Mouse (Mus musculus) layer of hippocampus, adult 11-12 months (tissue): Measurements from ENCODE around the gene Frmd4b.
A peak's percentile ranks its signal among the peaks of the same experiment; 100 is the strongest.

ENCODE experiments used
- DNase-seq: peaks from one replicate; pipeline ENCODE4 v3.0.0; 2022; ENCODE audit warnings: low spot score

The Frmd4b gene

GRCm38 (mm10) chr6:97617266-97617743, at the start of gene Frmd4b:
Gene Frmd4b, minus strand, starts transcription at chr6:97617541.
- DNase-seq, result peak; percentile 60

GRCm38 (mm10) chr6:97666417-97666816, 49.1 kb upstream of the Frmd4b start:
- DNase-seq, result no peak

GRCm38 (mm10) chr6:97658921-97659320, 41.6 kb upstream of the Frmd4b start:
- DNase-seq, result no peak

- DNase-seq, result no peak
Observed at GRCm38 (mm10) chr6:97655986-97656385, 38.6 kb upstream of the Frmd4b start.

- DNase-seq, result no peak
Observed at GRCm38 (mm10) chr6:97647501-97647900, 30.2 kb upstream of the Frmd4b start.

GRCm38 (mm10) chr6:97623330-97623729, 6.0 kb upstream of the Frmd4b start:
- no peak for DNase-seq

GRCm38 (mm10) chr6:97622236-97622635, 4.9 kb upstream of the Frmd4b start:
- DNase-seq, result no peak

GRCm38 (mm10) chr6:97617774-97618173, 433 bp upstream of the Frmd4b start:
- DNase-seq, result no peak

- DNase-seq, result peak; percentile 52
Observed at GRCm38 (mm10) chr6:97616658-97617265, 579 bp downstream of the Frmd4b start.

- DNase-seq, result no peak
Observed at GRCm38 (mm10) chr6:97615901-97616461, 1.4 kb downstream of the Frmd4b start.

GRCm38 (mm10) chr6:97614179-97614578, 3.2 kb downstream of the Frmd4b start:
- DNase-seq, result no peak

- DNase-seq, result no peak
Observed at GRCm38 (mm10) chr6:97612861-97613260, 4.5 kb downstream of the Frmd4b start.

GRCm38 (mm10) chr6:97610051-97610450, 7.3 kb downstream of the Frmd4b start:
- no peak for DNase-seq

- DNase-seq, result no peak
Observed at GRCm38 (mm10) chr6:97607646-97608045, 9.7 kb downstream of the Frmd4b start.

- DNase-seq, result no peak
Observed at GRCm38 (mm10) chr6:97595218-97595617, 22.1 kb downstream of the Frmd4b start.

- DNase-seq, result no peak
Observed at GRCm38 (mm10) chr6:97594589-97594988, 22.8 kb downstream of the Frmd4b start.

- DNase-seq, result no peak
Observed at GRCm38 (mm10) chr6:97590230-97590629, 27.1 kb downstream of the Frmd4b start.

- DNase-seq, result no peak
Observed at GRCm38 (mm10) chr6:97589581-97589980, 27.8 kb downstream of the Frmd4b start.

- no peak for DNase-seq
Observed at GRCm38 (mm10) chr6:97589031-97589430, 28.3 kb downstream of the Frmd4b start.

- DNase-seq, result no peak
Observed at GRCm38 (mm10) chr6:97586606-97587005, 30.7 kb downstream of the Frmd4b start.

GRCm38 (mm10) chr6:97586024-97586423, 31.3 kb downstream of the Frmd4b start:
- DNase-seq, result no peak

GRCm38 (mm10) chr6:97582748-97583147, 34.6 kb downstream of the Frmd4b start:
- DNase-seq, result no peak

- DNase-seq, result no peak
Observed at GRCm38 (mm10) chr6:97581941-97582340, 35.4 kb downstream of the Frmd4b start.

GRCm38 (mm10) chr6:97580479-97581030, 36.8 kb downstream of the Frmd4b start:
- no peak for DNase-seq
